Mouse (Mus musculus): Measurements from ENCODE around the gene Ngfr. TPM values are rescaled to one million over a fixed set of nuclear protein-coding genes. Genes with fewer than 3 reads are reported as not detected.

Ngfr gene
- total and polyA plus RNA-seq, 3 experiments = not detected

DNA sequence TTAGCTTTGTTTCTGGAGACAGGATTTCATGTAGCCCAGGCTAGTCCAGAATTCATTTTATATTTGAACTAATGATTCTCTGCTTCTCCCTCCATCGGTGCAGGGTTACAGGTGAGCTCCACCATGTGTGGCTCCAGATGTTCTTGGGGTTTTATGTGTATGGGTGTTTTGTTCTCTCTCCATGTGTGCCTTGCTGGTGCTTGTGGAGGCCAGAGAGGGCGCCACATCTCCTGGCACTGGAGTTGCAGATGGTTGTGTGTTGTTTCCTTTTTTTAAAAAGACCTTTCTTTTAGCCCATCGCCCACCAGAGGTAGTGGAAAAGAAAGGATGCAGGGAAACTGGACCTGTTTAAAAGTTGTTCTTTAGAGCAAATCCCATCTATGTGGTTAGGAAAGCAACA lies 59.3 kb downstream of the Ngfr start:
- H3K4me3 ChIP-seq (ENCODE audit: control insufficient read depth in 1 of 2, insufficient read depth in 1 of 2, low read depth in 2 of 2, low read length in 2 of 2) = no peak overlapping the region
- H3K9me3 ChIP-seq (replicated peaks; ENCODE audit: insufficient read depth, low read length) = no peaks in the 10 kb centered on the region
- DNase-seq (ENCODE audit: low read depth, low spot score) = no peak
- peaks cover 14 to 17% of the 10 kb centered on the region in 2 experiments for H3K27me3 ChIP-seq (ENCODE audit: control insufficient read depth in 1 of 2, insufficient read depth in 2 of 2, low read length in 2 of 2)
- H3K36me3 ChIP-seq (ENCODE audit: control insufficient read depth in 1 of 2, insufficient read depth in 2 of 2, low read length in 2 of 2) = no peaks in the 10 kb centered on the region
- H3K4me1 ChIP-seq (ENCODE audit: control insufficient read depth in 1 of 2, insufficient read depth in 2 of 2, low read length in 2 of 2) = 0 out of 4 replicates have a peak, but pooled peaks cover 0 to 2% of the 10 kb centered on the region in 2 experiments
- no peaks in the 10 kb centered on the region for H3K79me2 ChIP-seq (ENCODE audit: control insufficient read depth, insufficient read depth, low read length, poor library complexity)
- no peak overlapping the region for H3K9ac ChIP-seq (ENCODE audit: control insufficient read depth, low read depth, low read length, poor library complexity, severe bottlenecking)
- no peak overlapping the region for H3K27ac ChIP-seq (ENCODE audit: control insufficient read depth, low read depth, low read length)
- no peak for TF ChIP-seq ZC3H11A (IDR thresholded peaks at IDR 0.05; ENCODE audit: low read depth, low read length)
- no peak for TF ChIP-seq SMC3 (IDR thresholded peaks at IDR 0.05; ENCODE audit: low read depth, low read length)
- no peak for TF ChIP-seq MYB (IDR thresholded peaks at IDR 0.05; ENCODE audit: low read depth, low read length)
- no peak for TF ChIP-seq POLR2AphosphoS2 (IDR thresholded peaks at IDR 0.05; ENCODE audit: low read length)
- TF ChIP-seq TCF12 (IDR thresholded peaks at IDR 0.05; ENCODE audit: low read depth, low read length) = no peak
- TF ChIP-seq CTCF (IDR thresholded peaks at IDR 0.05 in 2 of 3, conservative IDR thresholded peaks at IDR 0.05 in 1 of 3; ENCODE audit: control insufficient read depth in 1 of 3, insufficient read depth in 1 of 3, low read depth in 2 of 3, low read length in 3 of 3, poor library complexity in 1 of 3, severe bottlenecking in 1 of 3) = peak; percentile 21 to 43 (median 38); a peak in 5 of 6 replicates
- TF ChIP-seq KAT2A (conservative IDR thresholded peaks at IDR 0.05; ENCODE audit: low read depth, low read length) = no peak
- TF ChIP-seq ZKSCAN1 (IDR thresholded peaks at IDR 0.05; ENCODE audit: low read depth, low read length) = no peak

DNA sequence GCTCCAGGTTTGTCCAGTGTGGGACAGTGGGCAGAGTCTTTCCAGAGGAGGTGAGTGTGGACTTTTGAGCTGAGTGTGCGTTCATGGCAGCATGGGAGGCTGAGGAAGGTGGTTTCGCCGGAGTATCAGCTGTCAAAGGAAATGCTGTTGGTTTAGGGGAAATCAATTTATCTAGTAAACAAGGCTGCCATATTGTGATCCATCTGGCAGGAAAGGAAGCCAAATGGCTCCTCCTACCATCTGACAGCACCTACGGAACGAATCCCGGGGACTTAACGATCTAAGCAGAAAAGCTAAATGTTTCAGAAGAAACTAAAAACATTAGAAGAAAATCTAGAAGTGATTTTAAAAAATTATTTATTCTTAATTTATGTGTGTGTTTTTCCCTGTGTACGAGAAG lies 60.2 kb downstream of the Ngfr start:
- Histone ChIP-seq H3K9me3 (replicated peaks; ENCODE audit: insufficient read depth, low read length) (no peaks in the 10 kb centered on the region), H3K9ac (ENCODE audit: control insufficient read depth, low read depth, low read length, poor library complexity, severe bottlenecking) (no peak overlapping the region), H3K79me2 (ENCODE audit: control insufficient read depth, insufficient read depth, low read length, poor library complexity) (no peaks in the 10 kb centered on the region), H3K36me3 (ENCODE audit: control insufficient read depth in 1 of 2, insufficient read depth in 2 of 2, low read length in 2 of 2) (no peaks in the 10 kb centered on the region), H3K27me3 (ENCODE audit: control insufficient read depth in 1 of 2, insufficient read depth in 2 of 2, low read length in 2 of 2) (peaks cover 14 to 17% of the 10 kb centered on the region in 2 experiments), H3K4me1 (ENCODE audit: control insufficient read depth in 1 of 2, insufficient read depth in 2 of 2, low read length in 2 of 2) (0 out of 4 replicates have a peak, but pooled peaks cover 0 to 2% of the 10 kb centered on the region in 2 experiments), H3K27ac (ENCODE audit: control insufficient read depth, low read depth, low read length) (no peak overlapping the region), H3K4me3 (ENCODE audit: control insufficient read depth in 1 of 2, insufficient read depth in 1 of 2, low read depth in 2 of 2, low read length in 2 of 2) (no peak overlapping the region)
- no peak for TF ChIP-seq MAX (IDR thresholded peaks at IDR 0.05; ENCODE audit: low read length)
- TF ChIP-seq RAD21 (IDR thresholded peaks at IDR 0.05; ENCODE audit: low read depth, low read length) = no peak
- no peak for TF ChIP-seq MAZ (IDR thresholded peaks at IDR 0.05; ENCODE audit: low read depth, low read length)
- TF ChIP-seq RCOR1 (IDR thresholded peaks at IDR 0.05; ENCODE audit: low read depth, low read length) = no peak
- no peak for TF ChIP-seq CHD2 (IDR thresholded peaks at IDR 0.05; ENCODE audit: low read length)
- no peak for DNase-seq (ENCODE audit: low read depth, low spot score)

GRCm38 (mm10) chr11:95521563-95521962 lies 66.0 kb downstream of the Ngfr start:
- Histone ChIP-seq H3K79me2 (ENCODE audit: control insufficient read depth, insufficient read depth, low read length, poor library complexity) (no peaks in the 10 kb centered on the region), H3K9me3 (replicated peaks; ENCODE audit: insufficient read depth, low read length) (no peaks in the 10 kb centered on the region), H3K27me3 (ENCODE audit: control insufficient read depth in 1 of 2, insufficient read depth in 2 of 2, low read length in 2 of 2) (peaks cover 14 to 17% of the 10 kb centered on the region in 2 experiments), H3K27ac (ENCODE audit: control insufficient read depth, low read depth, low read length) (no peak overlapping the region), H3K9ac (ENCODE audit: control insufficient read depth, low read depth, low read length, poor library complexity, severe bottlenecking) (no peak overlapping the region), H3K4me1 (ENCODE audit: control insufficient read depth in 1 of 2, insufficient read depth in 2 of 2, low read length in 2 of 2) (0 out of 4 replicates have a peak, but pooled peaks cover 0 to 5% of the 10 kb centered on the region in 2 experiments), H3K36me3 (ENCODE audit: control insufficient read depth in 1 of 2, insufficient read depth in 2 of 2, low read length in 2 of 2) (no peaks in the 10 kb centered on the region), H3K4me3 (ENCODE audit: control insufficient read depth in 1 of 2, insufficient read depth in 1 of 2, low read depth in 2 of 2, low read length in 2 of 2) (no peak overlapping the region)
- DNase-seq (ENCODE audit: low read depth, low spot score) = peak; percentile 88
- TF ChIP-seq SIN3A (IDR thresholded peaks at IDR 0.05; ENCODE audit: low read length) = 0 out of 2 replicates have a peak, but pooled peaks have one; percentile 31
- no peak for TF ChIP-seq POLR2A (IDR thresholded peaks at IDR 0.05; ENCODE audit: control insufficient read depth in 1 of 2, insufficient read depth in 1 of 2, low read depth in 1 of 2, low read length in 2 of 2, poor library complexity in 1 of 2)
- peak; percentile 12; the same call in 1 of the 2 replicates for TF ChIP-seq ZNF384 (IDR thresholded peaks at IDR 0.05; ENCODE audit: low read depth, low read length)
- 0 out of 2 replicates have a peak, but pooled peaks have one; percentile 18 for TF ChIP-seq HCFC1 (IDR thresholded peaks at IDR 0.05; ENCODE audit: low read depth, low read length)
- TF ChIP-seq POLR2AphosphoS5 (IDR thresholded peaks at IDR 0.05; ENCODE audit: borderline replicate concordance, low read depth, low read length) = no peak
- TF ChIP-seq GATA1 (IDR thresholded peaks at IDR 0.05; ENCODE audit: low read depth, low read length) = no peak
- 0 out of 2 replicates have a peak, but pooled peaks have one; percentile 77 for TF ChIP-seq MAZ (IDR thresholded peaks at IDR 0.05; ENCODE audit: low read depth, low read length)
- TF ChIP-seq ZMIZ1 (IDR thresholded peaks at IDR 0.05; ENCODE audit: low read depth, low read length) = no peak
- TF ChIP-seq SMC3 (IDR thresholded peaks at IDR 0.05; ENCODE audit: low read depth, low read length) = peak; percentile 94
- peak; percentile 96 for TF ChIP-seq ZC3H11A (IDR thresholded peaks at IDR 0.05; ENCODE audit: low read depth, low read length)
- peak; percentile 94 to 100 (median 99) for TF ChIP-seq CTCF (IDR thresholded peaks at IDR 0.05 in 2 of 3, conservative IDR thresholded peaks at IDR 0.05 in 1 of 3; ENCODE audit: control insufficient read depth in 1 of 3, insufficient read depth in 1 of 3, low read depth in 2 of 3, low read length in 3 of 3, poor library complexity in 1 of 3, severe bottlenecking in 1 of 3)
- TF ChIP-seq MAFK (IDR thresholded peaks at IDR 0.05; ENCODE audit: borderline replicate concordance, low read depth, low read length) = no peak
- no peak for TF ChIP-seq CHD1 (IDR thresholded peaks at IDR 0.05; ENCODE audit: low read depth, low read length)
- TF ChIP-seq MXI1 (IDR thresholded peaks at IDR 0.05; ENCODE audit: low read depth, low read length) = peak; percentile 26; the same call in 1 of the 2 replicates
- TF ChIP-seq BHLHE40 (IDR thresholded peaks at IDR 0.05; ENCODE audit: borderline replicate concordance, low read depth, low read length) = no peak
- TF ChIP-seq MYB (IDR thresholded peaks at IDR 0.05; ENCODE audit: low read depth, low read length) = no peak
- TF ChIP-seq ZKSCAN1 (IDR thresholded peaks at IDR 0.05; ENCODE audit: low read depth, low read length) = no peak
- no peak for TF ChIP-seq RCOR1 (IDR thresholded peaks at IDR 0.05; ENCODE audit: low read depth, low read length)
- TF ChIP-seq TBP (IDR thresholded peaks at IDR 0.05; ENCODE audit: low read depth, low read length) = no peak
- TF ChIP-seq POLR2AphosphoS2 (IDR thresholded peaks at IDR 0.05; ENCODE audit: low read length) = no peak
